Mouse (Mus musculus) gastrocnemius, adult 18-20 months (tissue): ENCODE measurements at regions not wholly inside any gene's neighbourhood (a gene's known extent, or its start where the extent isn't known, plus 50 kb on each side); places are given as distances from the start of the nearest gene placed in this dataset.

Experiments
- DNase-seq: peaks from one replicate; pipeline ENCODE4 v3.0.0; 2021; ENCODE audit warnings: low spot score

GRCm38 (mm10) chr10:99635796-99636195 lies 123.7 kb downstream of the Csl start:
- DNase-seq: no peak

GRCm38 (mm10) chr10:99639022-99639421 lies 120.4 kb downstream of the Csl start:
- DNase-seq: no peak

GRCm38 (mm10) chr10:99639469-99639868 lies 120.0 kb downstream of the Csl start:
- no peak for DNase-seq

- DNase-seq: peak; percentile 41
Observed at GRCm38 (mm10) chr10:99641784-99642183, 117.7 kb downstream of the Csl start.

GRCm38 (mm10) chr10:99642201-99642827 lies 117.1 kb downstream of the Csl start:
- no peak for DNase-seq

- no peak for DNase-seq
Observed at GRCm38 (mm10) chr10:99644981-99645380, 114.5 kb downstream of the Csl start.

GRCm38 (mm10) chr10:99652011-99652410 lies 107.4 kb downstream of the Csl start:
- no peak for DNase-seq

- DNase-seq: no peak
Observed at GRCm38 (mm10) chr10:99654284-99654683, 105.2 kb downstream of the Csl start.

- DNase-seq: no peak
Observed at GRCm38 (mm10) chr10:99676557-99677098, 82.8 kb downstream of the Csl start.

- no peak for DNase-seq
Observed at GRCm38 (mm10) chr10:99678096-99678495, 81.4 kb downstream of the Csl start.

GRCm38 (mm10) chr10:99679813-99680212 lies 79.6 kb downstream of the Csl start:
- no peak for DNase-seq

GRCm38 (mm10) chr10:99681932-99682331 lies 77.5 kb downstream of the Csl start:
- DNase-seq: no peak

- no peak for DNase-seq
Observed at GRCm38 (mm10) chr10:99682350-99682749, 77.1 kb downstream of the Csl start.

- DNase-seq: no peak
Observed at GRCm38 (mm10) chr10:99683310-99683709, 76.1 kb downstream of the Csl start.

GRCm38 (mm10) chr10:99685911-99686310 lies 73.5 kb downstream of the Csl start:
- DNase-seq: no peak

- peak; percentile 2 for DNase-seq
Observed at GRCm38 (mm10) chr10:99687011-99687410, 72.4 kb downstream of the Csl start.

GRCm38 (mm10) chr10:99697696-99698095 lies 61.8 kb downstream of the Csl start:
- no peak for DNase-seq

- no peak for DNase-seq
Observed at GRCm38 (mm10) chr10:99699498-99699897, 60.0 kb downstream of the Csl start.

GRCm38 (mm10) chr10:99700052-99700777 lies 59.2 kb downstream of the Csl start:
- DNase-seq: no peak
